ENCODE assay signal across 18 mouse cellular contexts in the genomic region with DNA sequence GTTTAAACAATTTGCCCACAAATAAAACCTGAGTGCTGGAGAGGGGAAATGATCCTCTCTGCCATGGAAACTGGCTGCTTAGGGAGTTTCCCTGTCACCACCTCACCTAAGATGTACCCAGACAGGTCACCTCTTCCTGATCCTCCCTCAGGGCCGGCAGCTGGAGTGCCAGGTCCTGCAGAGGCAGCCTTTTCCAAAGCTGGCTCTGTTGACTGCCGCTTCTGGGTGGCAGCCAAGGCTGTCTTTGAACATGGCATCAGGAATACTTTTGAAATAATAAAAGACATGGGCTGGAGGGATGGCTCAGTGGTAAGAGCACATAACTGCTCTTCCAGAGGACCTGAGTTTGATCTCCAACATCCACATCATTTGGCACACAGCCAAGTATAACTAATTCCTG. TPM values are rescaled to one million over a fixed set of nuclear protein-coding genes. Genes with fewer than 3 reads are reported as not detected.
DNase-seq lines count a peak whose midpoint lies in the region; ATAC-seq and TF ChIP-seq lines count a peak whose summit lies in the region.
"Had no signal": no experiment of that assay in that cellular context is flagged by ENCODE, and none has a peak within 500 bp of the region (broad histone marks: within the 10 kb centered on the region; RNA-seq: fewer than 3 reads in every experiment).

No protein-coding gene starts in this region.

- H3K4me2 ChIP-seq in hindbrain, postnatal 0 days (ENCODE audit: low read depth, low read length) = no peak overlapping the region
- H3K4me2 ChIP-seq in hindbrain, embryonic 12.5 days (replicated peaks) = no peak overlapping the region
- H3K4me2 ChIP-seq: embryonic facial prominence, embryonic 13.5 days; forebrain, embryonic 12.5 days; neural tube, embryonic 13.5 days had no signal

- ATAC-seq in hindbrain, postnatal 0 days = no peak
- no peak for ATAC-seq in hindbrain, embryonic 12.5 days (ENCODE audit: low FRiP score)
- ATAC-seq: activated CD4-positive, CD25-positive, alpha-beta regulatory T cell, adult 4 months; liver, postnatal 0 days; midbrain, embryonic 16.5 days had no signal

- no peaks in the 10 kb centered on the region for H3K36me3 ChIP-seq in hindbrain, postnatal 0 days (ENCODE audit: insufficient read depth, low read length)
- peaks cover 9% of the 10 kb centered on the region; the same call in 1 of the 2 replicates for H3K36me3 ChIP-seq in hindbrain, embryonic 12.5 days

- intact Hi-C loops in gastrocnemius, adult 2 months (cut with DNase I) = no loop called here
- intact Hi-C loops in gastrocnemius, postnatal 14 days (cut with DNase I; ENCODE audit: low total_unique reads) = no loop called here

- TF ChIP-seq CTCF in gastrocnemius, adult 2 months (IDR thresholded peaks at IDR 0.05) = no peak
- TF ChIP-seq CTCF in hindbrain, postnatal 0 days (IDR thresholded peaks at IDR 0.05; ENCODE audit: low read depth) = no peak

- peak; percentile 44 for DNase-seq in gastrocnemius, adult 2 months
- no peak for DNase-seq in gastrocnemius, postnatal 14 days
- DNase-seq in hindbrain, postnatal 0 days (ENCODE audit: low spot score) = peak; percentile 32
- peak; percentile 42 for DNase-seq in adipocyte (ENCODE audit: low spot score)
- DNase-seq in adrenal gland, postnatal 10 days = peak; percentile 72
- DNase-seq in frontal cortex, postnatal 10 days (ENCODE audit: low spot score in 2 of 2) = no peak
- no peak for DNase-seq in right cerebral cortex, postnatal 36 days (ENCODE audit: low spot score in 2 of 2)
- DNase-seq: heart, postnatal 36 days; kidney, adult 18-20 months; kidney, postnatal 25 days; liver, postnatal 0 days had no signal

- 38% methylated on average over 2 of the region's 2 CpGs for WGBS in hindbrain, postnatal 0 days
- WGBS in hindbrain, embryonic 12.5 days = 83% methylated on average over 2 of the region's 2 CpGs

- H3K27me3 ChIP-seq in hindbrain, postnatal 0 days (ENCODE audit: insufficient read depth, low read length) = no peaks in the 10 kb centered on the region
- H3K27me3 ChIP-seq in hindbrain, embryonic 12.5 days = no peaks in the 10 kb centered on the region
- H3K27me3 ChIP-seq: embryonic facial prominence, embryonic 13.5 days; forebrain, embryonic 12.5 days; neural tube, embryonic 13.5 days had no signal

- no peaks in the 10 kb centered on the region for H3K9me3 ChIP-seq in hindbrain, postnatal 0 days (ENCODE audit: low read length)
- no peaks in the 10 kb centered on the region for H3K9me3 ChIP-seq in hindbrain, embryonic 12.5 days (replicated peaks)
- H3K9me3 ChIP-seq: embryonic facial prominence, embryonic 13.5 days; forebrain, embryonic 12.5 days; neural tube, embryonic 13.5 days had no signal

- H3K4me3 ChIP-seq in gastrocnemius, adult 2 months = no peak overlapping the region
- H3K4me3 ChIP-seq in hindbrain, postnatal 0 days (ENCODE audit: low read length) = no peak overlapping the region
- no peak overlapping the region for H3K4me3 ChIP-seq in hindbrain, embryonic 12.5 days
- H3K4me3 ChIP-seq: embryonic facial prominence, embryonic 13.5 days; forebrain, embryonic 12.5 days; neural tube, embryonic 13.5 days had no signal

- no peak overlapping the region for H3K9ac ChIP-seq in hindbrain, postnatal 0 days (replicated peaks; ENCODE audit: low read length)
- H3K9ac ChIP-seq in hindbrain, embryonic 12.5 days = no peak overlapping the region
- H3K9ac ChIP-seq: embryonic facial prominence, embryonic 13.5 days; forebrain, embryonic 12.5 days; liver, postnatal 0 days; neural tube, embryonic 13.5 days had no signal

- peaks cover 5% of the 10 kb centered on the region; the same call in 1 of the 2 replicates for H3K4me1 ChIP-seq in hindbrain, postnatal 0 days (ENCODE audit: insufficient read depth, low read length)
- peaks cover 7% of the 10 kb centered on the region for H3K4me1 ChIP-seq in hindbrain, embryonic 12.5 days

- H3K27ac ChIP-seq in gastrocnemius, adult 2 months = no peak overlapping the region
- H3K27ac ChIP-seq in hindbrain, postnatal 0 days = 0 out of 2 replicates have a peak overlapping the region, but pooled peaks have one; percentile 26
- no peak overlapping the region for H3K27ac ChIP-seq in hindbrain, embryonic 12.5 days
- H3K27ac ChIP-seq: embryonic facial prominence, embryonic 13.5 days; forebrain, embryonic 12.5 days; neural tube, embryonic 13.5 days had no signal

RNA-seq across cellular contexts. Expression of a gene that starts 5.2 kb away (rescaled TPM):
- total RNA-seq in gastrocnemius, adult 2 months (2021) = 1 to 10 TPM; 6.0 to 7.4 TPM
- total RNA-seq in gastrocnemius, postnatal 14 days (2021) = 1 to 10 TPM; 5.3 to 5.5 TPM
- total RNA-seq in hindbrain, postnatal 0 days (2014; rRNA removed) = 2.1 and 3.3 TPM in 2 replicates
- 17.9 and 19.1 TPM in 2 replicates for polyA plus RNA-seq in hindbrain, postnatal 0 days (2015; fragmentation: Nextera tagmentation; extraction: Ambion mirVana)
- 23.2 and 25.6 TPM in 2 replicates for polyA plus RNA-seq in hindbrain, embryonic 12.5 days (2016; fragmentation: Nextera tagmentation; extraction: Ambion mirVana)
- 1 to 10 TPM; 8.3 to 8.7 TPM for total RNA-seq in adrenal gland, postnatal 10 days (2021)

RNA-seq across cellular contexts. Expression of a gene that starts 22.1 kb away (rescaled TPM):
- total RNA-seq in gastrocnemius, adult 2 months (2021) = not detected
- total RNA-seq in gastrocnemius, postnatal 14 days (2021) = under 1 TPM in 1 of 2 experiments, not detected in 1; 0.16 TPM
- not detected in 2 replicates for total RNA-seq in hindbrain, postnatal 0 days (2014; rRNA removed)
- 0.09 TPM in 1 of 2 replicates, not detected in the other for polyA plus RNA-seq in hindbrain, postnatal 0 days (2015; fragmentation: Nextera tagmentation; extraction: Ambion mirVana)
- polyA plus RNA-seq in hindbrain, embryonic 12.5 days (2016; fragmentation: Nextera tagmentation; extraction: Ambion mirVana) = 0.14 and 0.30 TPM in 2 replicates
- total RNA-seq in adrenal gland, postnatal 10 days (2021) = not detected
- total RNA-seq: heart, postnatal 36 days had no signal
- polyA plus RNA-seq: activated CD4-positive, CD25-positive, alpha-beta regulatory T cell, adult 4 months; embryonic facial prominence, embryonic 13.5 days; liver, postnatal 0 days; neural tube, embryonic 13.5 days; spleen, adult 2 months had no signal

RNA-seq across cellular contexts. Expression of a gene that starts 22.3 kb away (rescaled TPM):
- 10 to 100 TPM; 29.3 to 32.9 TPM for total RNA-seq in gastrocnemius, adult 2 months (2021)
- 10 to 100 TPM; 25.3 to 34.0 TPM for total RNA-seq in gastrocnemius, postnatal 14 days (2021)
- 111 and 129 TPM in 2 replicates for total RNA-seq in hindbrain, postnatal 0 days (2014; rRNA removed)
- 227 and 240 TPM in 2 replicates for polyA plus RNA-seq in hindbrain, postnatal 0 days (2015; fragmentation: Nextera tagmentation; extraction: Ambion mirVana)
- polyA plus RNA-seq in hindbrain, embryonic 12.5 days (2016; fragmentation: Nextera tagmentation; extraction: Ambion mirVana) = 592 and 633 TPM in 2 replicates
- total RNA-seq in adrenal gland, postnatal 10 days (2021) = 100 to 1,000 TPM; 101 to 117 TPM

Comparison
In these comparisons a context has a peak if more than half of its experiments do, and no peak if none do; other contexts are left out.
1. DNase-seq: peak in gastrocnemius, adult 2 months (single experiment), hindbrain, postnatal 0 days (single experiment), adipocyte (single experiment) and adrenal gland, postnatal 10 days (single experiment); none in gastrocnemius, postnatal 14 days (single experiment), frontal cortex, postnatal 10 days (0 of 2) and right cerebral cortex, postnatal 36 days (0 of 2).